In genomic region chr9:102782926-102783850, GRCm38 (mm10) we compare ENCODE assay signal across 11 mouse cellular contexts. TPM values are rescaled to one million over a fixed set of nuclear protein-coding genes. Genes with fewer than 3 reads are reported as not detected.
DNase-seq lines count a peak whose midpoint lies in the region; TF ChIP-seq lines count a peak whose summit lies in the region.
"Had no signal": no experiment of that assay in that cellular context is flagged by ENCODE, and none has a peak within 500 bp of the region (broad histone marks: within the 10 kb centered on the region; RNA-seq: fewer than 3 reads in every experiment).

No protein-coding gene starts in this region.

- no peak for DNase-seq in gastrocnemius, adult 2 months
- DNase-seq in gastrocnemius, postnatal 10 days = no peak
- DNase-seq in testis, postnatal 10 days (ENCODE audit: low spot score) = no peak
- DNase-seq in limb, embryonic 10.5 days (ENCODE audit: low spot score) = no peak
- no peak for DNase-seq in urinary bladder, postnatal 25 days (ENCODE audit: low spot score)
- no peak for DNase-seq in layer of hippocampus, postnatal 36 days
- DNase-seq in right cerebral cortex, postnatal 10 days (ENCODE audit: low spot score in 2 of 2) = no peak
- DNase-seq: gastrocnemius, postnatal 14 days; heart, postnatal 4 days; liver, postnatal 0 days had no signal

- TF ChIP-seq CTCF in gastrocnemius, adult 2 months (IDR thresholded peaks at IDR 0.05) = no peak
- TF ChIP-seq CTCF in testis, adult 2 months (IDR thresholded peaks at IDR 0.05; ENCODE audit: control insufficient read depth, insufficient read depth, insufficient replicate concordance, low read depth, low read length) = no peak

- H3K4me1 ChIP-seq in testis, adult 2 months (ENCODE audit: control insufficient read depth, insufficient read depth, low read length) = peaks cover 13% of the 10 kb centered on the region
- peaks cover 31% of the 10 kb centered on the region for H3K4me1 ChIP-seq in limb, embryonic 10.5 days

- WGBS in limb, embryonic 10.5 days = 80% methylated on average over 25 of the region's 25 CpGs

- H3K36me3 ChIP-seq in testis, adult 2 months (ENCODE audit: control insufficient read depth, insufficient read depth, low read length) = no peaks in the 10 kb centered on the region
- no peaks in the 10 kb centered on the region for H3K36me3 ChIP-seq in limb, embryonic 10.5 days

- H3K4me3 ChIP-seq in gastrocnemius, adult 2 months = no peak overlapping the region
- no peak overlapping the region for H3K4me3 ChIP-seq in testis, adult 2 months (ENCODE audit: control insufficient read depth, low read depth, low read length)
- no peak overlapping the region for H3K4me3 ChIP-seq in limb, embryonic 10.5 days

- intact Hi-C loops in gastrocnemius, adult 2 months (cut with DNase I) = no loop called here

- H3K9me3 ChIP-seq in limb, embryonic 10.5 days (replicated peaks) = no peaks in the 10 kb centered on the region

- no peaks in the 10 kb centered on the region for H3K27me3 ChIP-seq in testis, adult 2 months (ENCODE audit: control insufficient read depth, insufficient read depth, low read length)
- H3K27me3 ChIP-seq in limb, embryonic 10.5 days (ENCODE audit: low read depth, poor library complexity, severe bottlenecking) = no peaks in the 10 kb centered on the region

- peak overlapping the region; percentile 43 for H3K27ac ChIP-seq in gastrocnemius, adult 2 months
- peak overlapping the region; percentile 31; the same call in 1 of the 2 replicates for H3K27ac ChIP-seq in testis, adult 2 months (ENCODE audit: control insufficient read depth, insufficient read depth, low read depth, low read length)
- peak overlapping the region; percentile 14; the same call in 1 of the 2 replicates for H3K27ac ChIP-seq in limb, embryonic 10.5 days

- no peak for TF ChIP-seq POLR2A in testis, adult 2 months (IDR thresholded peaks at IDR 0.05; ENCODE audit: control insufficient read depth, low read depth, low read length)

RNA-seq across cellular contexts. Expression of gene Ryk, which starts 51.5 kb away (rescaled TPM):
- 10 to 100 TPM; 47.6 to 51.4 TPM for total RNA-seq in gastrocnemius, adult 2 months (2021)
- total RNA-seq in gastrocnemius, postnatal 10 days (2021) = 10 to 100 TPM; 52.4 to 60.9 TPM
- polyA plus RNA-seq in testis, adult 2 months (2012; rRNA removed) = 8.2 TPM in 2 replicates
- 17.8 and 18.6 TPM in 2 replicates for polyA plus RNA-seq in limb, embryonic 10.5 days (2016; fragmentation: Nextera tagmentation; extraction: Ambion mirVana)
- total RNA-seq in layer of hippocampus, postnatal 36 days (2021) = 10 to 100 TPM; 43.0 to 46.8 TPM
